Mouse (Mus musculus) layer of hippocampus, adult 2 months (tissue): ENCODE results near the gene Ogfod2. TPM values are rescaled to one million over a fixed set of nuclear protein-coding genes. Genes with fewer than 3 reads are reported as not detected.

ENCODE experiments used
- DNase-seq, 2 experiments: peaks; one replicate each; pipeline ENCODE4 v3.0.0; 2022; ENCODE audit warnings: low spot score in 2 of 2
- H3K27ac ChIP-seq: fragments of 200-600 bp; 2 replicates; pipeline ENCODE4 v1.8.1; 2022
- H3K4me3 ChIP-seq: fragments of 200-600 bp; 2 replicates; pipeline ENCODE4 v1.8.1; 2022; ENCODE audit warnings: mild to moderate bottlenecking
- CTCF ChIP-seq: fragments of 200-600 bp; conservative IDR thresholded peaks from 2 replicates; pipeline ENCODE4 v1.8.1; 2022; ENCODE audit warnings: antibody characterized with exemption, mild to moderate bottlenecking, moderate library complexity
- total RNA-seq, 2 experiments: library from RNA; stranded (reverse); gene quantifications; 2 replicates each; pipeline ENCODE4 v1.2.3; 2021

Ogfod2 gene
- total RNA-seq, 2 experiments from 2014 or later = 32.7 to 38.7 TPM

- Histone ChIP-seq H3K27ac (no peak overlapping the region), H3K4me3 (no peak overlapping the region)
- no peak for DNase-seq
- no peak for TF ChIP-seq CTCF
Measured at GRCm38 (mm10) chr5:124125093-124125492, 13.0 kb downstream of the Ogfod2 start.

DNA sequence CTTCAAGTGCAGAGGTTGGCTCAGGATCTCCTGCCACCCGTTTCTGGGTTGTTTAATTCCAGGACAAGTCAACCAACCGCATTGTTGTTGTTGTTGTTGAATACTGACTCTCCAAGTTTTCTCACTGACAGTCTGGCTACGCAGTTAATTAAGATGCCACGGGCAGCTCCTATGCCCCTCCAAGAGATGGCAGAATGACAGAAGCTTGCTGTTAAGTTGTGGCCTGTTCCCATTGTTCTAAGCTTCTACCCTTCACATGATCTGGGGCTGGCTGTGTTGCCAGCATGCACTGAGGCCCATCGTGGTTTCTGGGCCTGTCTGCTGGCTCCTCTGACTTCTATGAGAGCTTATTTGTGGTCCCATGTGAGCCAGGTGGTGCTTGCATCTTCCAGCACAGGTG lies 22.2 kb downstream of the Ogfod2 start:
- H3K4me3 ChIP-seq = no peak overlapping the region
- no peak for DNase-seq
- peak overlapping the region; percentile 16; the same call in 1 of the 2 replicates for H3K27ac ChIP-seq
- TF ChIP-seq CTCF = no peak

DNA sequence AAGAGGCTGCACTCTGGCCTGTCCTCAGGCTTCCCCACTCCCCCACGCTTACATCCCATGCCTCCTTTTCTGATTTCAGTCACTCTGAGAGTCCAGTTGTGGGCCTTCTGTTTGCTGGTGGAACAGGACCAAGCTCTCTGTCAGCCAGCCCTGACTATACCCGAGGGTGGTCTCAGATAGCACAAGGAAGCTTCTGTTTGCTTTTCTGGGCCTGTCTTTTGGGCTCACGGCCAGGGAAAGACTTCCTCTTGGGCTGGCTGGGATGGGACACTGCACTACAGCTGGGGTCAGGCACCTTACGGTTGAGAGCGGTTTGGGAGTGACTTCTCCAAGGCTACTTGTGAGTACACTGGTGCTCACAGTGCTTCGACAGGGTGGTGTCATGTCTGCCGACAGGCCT lies 26.0 kb downstream of the Ogfod2 start:
- no peak for TF ChIP-seq CTCF
- DNase-seq = no peak
- Histone ChIP-seq H3K4me3 (no peak overlapping the region), H3K27ac (0 out of 2 replicates have a peak overlapping the region, but pooled peaks have one; percentile 32)

DNA sequence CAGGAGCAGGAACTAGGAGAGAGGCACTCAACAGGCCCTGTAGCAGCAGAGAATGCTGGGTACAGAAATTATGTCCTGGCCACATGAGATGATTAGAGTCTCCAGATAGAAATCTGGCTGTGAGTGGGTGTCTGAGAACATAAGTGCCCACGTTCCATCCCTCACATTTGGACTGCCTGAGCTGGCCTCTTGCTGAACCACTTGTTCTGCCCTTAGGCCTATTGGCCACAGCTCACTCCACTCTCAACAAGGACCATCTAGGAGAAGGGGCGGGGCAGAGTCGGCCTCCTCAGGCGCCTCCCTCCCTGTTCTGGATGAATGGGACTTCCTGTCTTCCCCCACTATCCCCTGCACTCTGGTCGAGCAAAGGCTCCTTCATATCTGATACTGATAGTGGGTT lies 36.9 kb downstream of the Ogfod2 start:
- Histone ChIP-seq H3K4me3 (no peak overlapping the region), H3K27ac (peak overlapping the region; percentile 70)
- no peak for TF ChIP-seq CTCF
- no peak for DNase-seq

- Histone ChIP-seq H3K27ac (peak overlapping the region; percentile 28; the same call in 1 of the 2 replicates), H3K4me3 (no peak overlapping the region)
- TF ChIP-seq CTCF = no peak
- DNase-seq = no peak
Measured at GRCm38 (mm10) chr5:124150895-124151294, 38.8 kb downstream of the Ogfod2 start.

DNA sequence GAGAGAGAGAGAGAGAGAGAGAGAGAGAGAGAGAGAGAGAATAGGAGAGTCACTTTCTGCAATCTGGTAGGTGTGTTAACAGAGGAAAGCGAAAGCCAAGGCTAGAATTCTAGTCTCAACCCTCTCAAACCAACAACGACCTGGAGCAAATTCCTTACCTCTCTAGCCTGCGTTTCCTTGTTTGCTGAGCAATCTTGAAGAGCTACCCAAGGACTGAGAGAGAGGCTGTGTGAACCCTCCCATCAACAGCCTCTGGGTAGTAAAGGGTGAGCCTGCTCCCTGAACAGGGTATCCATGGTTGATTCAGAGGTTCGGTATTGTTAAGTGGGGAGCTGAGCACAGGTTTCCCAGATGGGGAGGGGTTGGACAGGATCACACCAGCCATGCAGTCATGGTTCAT lies 40.6 kb downstream of the Ogfod2 start:
- peak overlapping the region; percentile 60; the same call in 1 of the 2 replicates for H3K27ac ChIP-seq
- H3K4me3 ChIP-seq = no peak overlapping the region
- DNase-seq = no peak
- TF ChIP-seq CTCF = no peak

DNA sequence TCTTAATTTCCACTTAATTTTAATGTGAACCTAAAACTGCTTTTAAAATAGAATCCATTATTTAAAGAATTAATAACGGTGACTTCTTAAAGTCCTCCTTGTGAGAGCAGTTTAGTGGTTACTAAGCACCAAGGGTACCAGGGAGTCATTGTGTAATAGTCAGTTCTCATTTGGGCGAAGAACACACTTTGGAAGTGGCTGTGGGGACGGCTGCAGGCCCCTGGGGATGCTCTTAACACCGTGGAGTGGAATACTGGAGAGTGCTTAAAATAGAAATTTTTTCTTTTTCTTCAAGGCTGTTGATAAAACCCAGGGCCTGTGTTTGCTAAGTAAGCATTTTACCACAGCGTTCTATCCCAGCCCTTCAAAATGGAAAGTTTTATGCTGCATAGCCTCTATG lies 43.8 kb downstream of the Ogfod2 start:
- H3K4me3 ChIP-seq = no peak overlapping the region
- TF ChIP-seq CTCF = no peak
- no peak overlapping the region for H3K27ac ChIP-seq
- no peak for DNase-seq

DNA sequence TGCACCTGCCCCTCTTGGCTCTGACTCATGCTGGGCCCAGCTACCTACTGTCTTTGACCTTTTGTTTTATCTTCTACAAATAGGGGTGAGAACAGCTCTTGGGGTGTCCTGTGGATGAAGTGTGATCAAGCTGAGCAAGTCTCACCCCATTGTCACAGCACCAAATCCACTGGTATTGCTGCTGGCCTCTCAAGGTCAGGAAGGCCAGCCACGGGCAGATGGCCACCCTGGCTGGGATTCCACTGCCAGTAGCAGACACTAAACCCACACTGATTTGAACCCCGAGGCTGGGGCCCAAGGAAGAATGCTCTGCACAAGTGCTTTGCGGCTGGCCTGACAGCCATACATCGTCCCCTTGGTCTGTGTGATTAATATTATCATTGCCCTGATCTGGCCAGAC lies 46.2 kb downstream of the Ogfod2 start:
- H3K4me3 ChIP-seq = no peak overlapping the region
- H3K27ac ChIP-seq = peak overlapping the region; percentile 9; the same call in 1 of the 2 replicates
- no peak for TF ChIP-seq CTCF
- DNase-seq = no peak

DNA sequence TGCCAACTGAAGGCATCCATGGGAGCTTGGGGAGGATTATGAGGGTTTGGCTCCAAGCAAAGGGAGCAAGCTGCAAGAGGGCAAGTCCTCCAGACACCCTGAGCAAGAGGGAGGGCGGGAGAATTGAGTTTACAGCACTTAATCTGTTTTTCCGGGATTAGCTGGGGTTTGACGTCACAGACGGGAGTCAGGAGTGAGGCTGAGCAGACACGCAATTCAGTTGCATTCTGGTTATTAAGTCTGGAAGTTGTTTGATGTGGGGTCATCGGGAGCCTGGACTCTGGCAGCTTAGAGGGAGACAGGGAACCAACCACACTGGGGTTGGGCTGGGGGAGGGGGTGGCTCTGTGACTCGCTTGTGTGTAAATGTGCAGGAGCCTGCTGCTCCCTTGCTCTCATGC lies 47.4 kb downstream of the Ogfod2 start:
- TF ChIP-seq CTCF = no peak
- DNase-seq = no peak
- H3K27ac ChIP-seq = peak overlapping the region; percentile 29; the same call in 1 of the 2 replicates

GRCm38 (mm10) chr5:124161831-124162230 lies 49.7 kb downstream of the Ogfod2 start:
- Histone ChIP-seq H3K27ac (peak overlapping the region; percentile 87), H3K4me3 (no peak overlapping the region)
- DNase-seq = no peak
- no peak; the same call in 1 of the 2 replicates for TF ChIP-seq CTCF

More for the DNA sequence above, 47.4 kb downstream of the Ogfod2 start:
- no peak overlapping the region for H3K4me3 ChIP-seq

GRCm38 (mm10) chr5:124162577-124162976 lies 50.5 kb downstream of the Ogfod2 start:
- peak; percentile 60 to 70 for DNase-seq
- H3K27ac ChIP-seq = peak overlapping the region; percentile 87
- no peak overlapping the region; the same call in 1 of the 2 replicates for H3K4me3 ChIP-seq
- peak; percentile 85 for TF ChIP-seq CTCF

DNA sequence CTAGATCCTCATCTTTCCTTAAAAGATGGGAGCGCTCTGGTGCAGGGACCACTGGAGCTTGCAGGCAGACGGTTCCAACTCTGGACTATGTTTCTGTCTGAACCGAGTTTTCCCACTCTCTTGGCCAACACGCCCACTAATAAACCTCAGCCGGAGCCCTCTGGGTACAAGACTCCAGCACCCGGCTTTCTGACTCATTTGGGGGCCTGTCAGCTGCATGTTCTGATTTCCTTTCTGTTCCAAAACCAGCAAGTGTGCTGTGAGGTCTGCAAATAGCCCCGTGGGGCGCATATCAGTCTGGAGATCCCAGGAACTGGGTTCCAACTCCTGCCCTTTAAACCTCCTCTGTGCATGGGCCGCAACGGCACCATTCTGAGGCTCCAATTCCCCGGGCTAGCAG lies 51.3 kb downstream of the Ogfod2 start:
- peak overlapping the region; percentile 87 for H3K27ac ChIP-seq
- TF ChIP-seq CTCF = no peak
- DNase-seq = no peak
- no peak overlapping the region for H3K4me3 ChIP-seq

Other genes starting within 250 kb of the Ogfod2 start
- not detected for gene Hcar2, start 246.8 kb upstream of the Ogfod2 start, total RNA-seq
- gene Hcar1, start 232.3 kb upstream of the Ogfod2 start, total RNA-seq = 1 to 10 TPM in 1 of 2 experiments, under 1 TPM in 1; 0.69 to 1.0 TPM
- gene Denr, start 205.1 kb upstream of the Ogfod2 start, total RNA-seq = 10 to 100 TPM; 64.7 to 66.7 TPM
- gene Gm43518, start 184.9 kb upstream of the Ogfod2 start, total RNA-seq = 1 to 10 TPM in 1 of 2 experiments, under 1 TPM in 1; 0.87 to 1.3 TPM
- gene Ccdc62, start 181.6 kb upstream of the Ogfod2 start, total RNA-seq = 1 to 10 TPM; 2.6 to 4.5 TPM
- 10 to 100 TPM; 42.8 to 43.8 TPM for gene Hip1r, start 138.7 kb upstream of the Ogfod2 start, total RNA-seq
- gene Vps37b, start 80.0 kb upstream of the Ogfod2 start, total RNA-seq = 10 to 100 TPM; 36.8 to 42.2 TPM
- 10 to 100 TPM; 27.0 to 31.7 TPM for gene Abcb9, start 16.5 kb upstream of the Ogfod2 start, total RNA-seq
- gene Arl6ip4, start 3.8 kb downstream of the Ogfod2 start, total RNA-seq = 10 to 100 TPM; 49.8 to 52.2 TPM
- 100 to 1,000 TPM; 379 to 394 TPM for gene Pitpnm2, start 137.5 kb downstream of the Ogfod2 start, total RNA-seq
- 10 to 100 TPM; 18.9 to 19.3 TPM for gene Mphosph9, start 215.7 kb downstream of the Ogfod2 start, total RNA-seq
- gene 2810006K23Rik, start 215.8 kb downstream of the Ogfod2 start, total RNA-seq = 10 to 100 TPM; 14.5 to 15.4 TPM